Mouse (Mus musculus): ENCODE data around the gene Hs3st3a1.

The Hs3st3a1 gene

DNA sequence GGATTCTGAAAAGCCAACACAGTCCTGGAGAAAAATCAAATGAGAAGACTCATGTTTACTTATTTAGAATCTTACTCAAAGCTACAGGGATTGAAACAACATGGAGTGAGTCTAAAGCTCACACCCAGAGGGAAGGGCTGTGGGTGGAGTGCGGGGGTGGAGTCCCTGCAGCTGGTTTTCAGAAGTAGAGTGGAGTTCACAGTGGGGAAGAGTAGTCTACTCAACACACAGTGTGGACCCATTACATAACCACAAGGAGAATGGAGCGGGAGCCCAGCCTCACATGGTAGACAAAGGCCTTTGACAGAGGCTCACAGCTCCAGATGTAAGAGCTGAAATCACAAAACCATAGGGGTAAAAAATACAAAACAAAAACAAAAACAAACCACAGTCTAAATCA lies 123.2 kb downstream of the Hs3st3a1 start:
- DNase-seq (ENCODE audit: low spot score), result no peak

DNA sequence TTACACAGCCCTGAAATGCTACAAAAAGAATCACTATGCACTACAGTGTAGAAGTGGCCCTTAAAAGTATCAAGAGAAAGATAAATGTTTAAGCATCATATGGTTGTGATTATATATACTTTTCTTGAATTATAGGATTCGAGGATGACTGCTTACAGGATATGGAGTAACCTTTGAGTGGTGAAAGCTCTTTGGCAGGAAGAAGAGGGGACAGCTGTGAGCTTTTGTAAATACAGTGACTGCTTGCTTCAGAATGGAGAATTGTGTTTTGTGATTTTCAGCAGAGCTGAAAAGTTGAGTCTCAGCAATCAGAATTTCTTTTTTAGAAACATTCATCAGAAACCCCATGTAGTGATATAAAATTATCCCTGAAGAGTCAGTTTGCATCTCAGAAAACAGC lies 124.3 kb downstream of the Hs3st3a1 start:
- DNase-seq (ENCODE audit: low spot score), result no peak

DNA sequence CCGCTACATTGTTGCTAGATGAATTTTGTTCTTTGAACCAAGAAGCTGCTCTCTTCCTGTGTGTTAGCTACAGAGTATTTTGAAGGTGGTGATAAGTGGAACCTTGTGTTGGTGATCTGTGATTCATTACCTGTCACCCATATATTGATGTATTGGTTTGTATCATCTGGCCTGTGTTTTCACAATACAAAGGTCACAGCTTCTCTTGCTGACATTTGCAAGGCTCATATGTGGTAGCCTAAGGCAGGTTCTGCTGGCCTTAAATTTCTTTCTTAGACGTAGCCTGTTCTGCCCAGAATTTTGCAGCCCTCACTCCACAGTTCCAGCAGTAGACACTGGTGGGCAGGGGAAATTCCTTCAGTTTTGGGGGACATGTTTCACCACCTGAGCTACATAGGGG lies 125.3 kb downstream of the Hs3st3a1 start:
- no peak for DNase-seq (ENCODE audit: low spot score)

DNA sequence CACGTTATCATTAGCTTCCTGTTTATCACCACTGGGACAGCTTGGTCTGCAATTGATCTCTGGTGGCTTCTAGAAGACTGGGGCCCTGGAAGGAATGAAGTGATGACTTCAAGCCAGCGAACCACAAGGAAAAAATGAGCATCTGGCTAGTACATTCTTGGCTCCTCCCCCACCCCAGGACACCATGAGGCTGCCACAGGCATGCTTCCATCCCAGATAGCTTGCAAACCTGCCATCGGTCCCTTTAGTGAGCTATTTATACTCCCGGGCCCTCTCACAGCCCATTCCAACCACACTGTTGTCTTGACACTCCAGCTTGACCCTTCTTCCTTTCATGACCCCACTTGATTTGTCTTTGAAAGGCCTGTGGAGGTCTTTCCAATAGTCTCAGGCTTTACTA lies 127.6 kb downstream of the Hs3st3a1 start:
- DNase-seq (ENCODE audit: low spot score), result no peak
